Mouse (Mus musculus) lung, adult 2 months (tissue): ENCODE data around the gene Adamts15.

Experiments
- CTCF ChIP-seq: fragments of 200-500 bp; IDR thresholded peaks from 2 replicates; pipeline ENCODE4 v1.5.1; 2011; ENCODE audit warnings: mild to moderate bottlenecking, low read length, control low read depth; ENCODE audit not compliant: insufficient read depth
- POLR2A ChIP-seq: fragments of 200-500 bp; IDR thresholded peaks from 2 replicates; pipeline ENCODE4 v1.6.1; 2011; ENCODE audit warnings: low read depth, mild to moderate bottlenecking, control low read depth, low read length, borderline replicate concordance; ENCODE audit errors: extremely low read depth

- TF ChIP-seq CTCF (no peak), POLR2A (no peak)
Measured at GRCm38 (mm10) chr9:30928759-30929158, 6.5 kb upstream of the Adamts15 start.
